Mouse (Mus musculus) C2C12 (cell line): ENCODE measurements at regions not wholly inside any gene's neighbourhood (a gene's known extent, or its start where the extent isn't known, plus 50 kb on each side); places are given as distances from the start of the nearest gene placed in this dataset.
A peak's percentile ranks its signal among the peaks of the same experiment; 100 is the strongest.

ENCODE experiments used
- H3K27me3 ChIP-seq: one replicate; pipeline ENCODE4 v1.6.1; 2011; ENCODE audit not compliant: control insufficient read depth, insufficient read depth, insufficient read length
- H3K36me3 ChIP-seq: one replicate; pipeline ENCODE4 v1.6.1; 2011; ENCODE audit not compliant: control insufficient read depth, insufficient read depth
- H3K4me3 ChIP-seq: one replicate; pipeline ENCODE4 v1.5.1; 2011; ENCODE audit warnings: mild to moderate bottlenecking, control low read depth; ENCODE audit not compliant: poor library complexity, insufficient read depth, severe bottlenecking
- H3K79me2 ChIP-seq: one replicate; pipeline ENCODE4 v1.6.1; 2011; ENCODE audit not compliant: control insufficient read depth, insufficient read depth
- H3K79me3 ChIP-seq: one replicate; pipeline ENCODE4 v1.6.1; 2011; ENCODE audit warnings: low read depth, control low read depth
- H3ac ChIP-seq: one replicate; pipeline ENCODE3; 2011; ENCODE audit warnings: low read depth; ENCODE audit not compliant: control insufficient read depth, insufficient read length
- CEBPB ChIP-seq: IDR thresholded peaks from one replicate; pipeline ENCODE4 v1.6.1; 2011; ENCODE audit warnings: low read depth, mild to moderate bottlenecking, control low read depth, moderate library complexity
- CTCF ChIP-seq: IDR thresholded peaks from one replicate; pipeline ENCODE4 v1.5.1; 2011; ENCODE audit not compliant: control insufficient read depth, insufficient read depth, insufficient read length
- FOSL1 ChIP-seq: IDR thresholded peaks from one replicate; pipeline ENCODE4 v1.8.0; 2011; ENCODE audit warnings: mild to moderate bottlenecking, low read length; ENCODE audit not compliant: poor library complexity, insufficient read depth, severe bottlenecking
- MAX ChIP-seq: IDR thresholded peaks from one replicate; pipeline ENCODE4 v1.6.1; 2011; ENCODE audit warnings: mild to moderate bottlenecking, control low read depth
- MYOD1 ChIP-seq: IDR thresholded peaks from one replicate; pipeline ENCODE4 v1.6.1; 2011; ENCODE audit warnings: low read depth; ENCODE audit not compliant: control insufficient read depth, insufficient read length
- MYOG ChIP-seq: IDR thresholded peaks from one replicate; pipeline ENCODE4 v1.6.1; 2011; ENCODE audit not compliant: control insufficient read depth, insufficient read length; ENCODE audit errors: extremely low read depth
- USF1 ChIP-seq: IDR thresholded peaks from one replicate; pipeline ENCODE4 v1.6.1; 2011; ENCODE audit warnings: low read depth, mild to moderate bottlenecking, control low read depth, moderate library complexity

DNA sequence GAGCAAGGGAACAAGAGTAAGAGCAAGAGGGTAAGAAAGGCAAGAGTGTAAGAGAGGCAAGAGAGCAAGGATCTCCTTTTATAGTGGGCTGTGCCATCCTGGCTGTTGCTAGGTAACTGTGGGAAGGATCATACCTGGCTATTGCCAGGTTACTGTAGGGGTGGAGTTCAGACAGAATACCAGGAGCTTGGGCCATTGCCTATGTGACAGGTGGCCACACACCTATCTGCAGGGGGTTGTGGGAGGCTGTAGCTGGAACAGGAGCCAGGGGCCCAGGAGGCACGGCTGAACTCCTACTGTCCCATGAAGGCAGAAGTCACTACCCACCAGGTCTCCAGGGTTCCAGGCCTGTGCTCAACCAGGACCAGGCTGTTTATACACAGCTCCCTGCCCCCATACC, 1149.0 kb downstream of the 9330182O14Rik start:
- TF ChIP-seq USF1: no peak
- no peak for TF ChIP-seq MYOG
- no peak for TF ChIP-seq CEBPB
- no peak for TF ChIP-seq MAX
- no peak for TF ChIP-seq FOSL1
- TF ChIP-seq CTCF: no peak
- no peak for TF ChIP-seq MYOD1
- Histone ChIP-seq H3K79me2 (no peaks in the 10 kb centered on the region), H3ac (no peak overlapping the region), H3K36me3 (no peaks in the 10 kb centered on the region), H3K4me3 (no peak overlapping the region), H3K79me3 (no peaks in the 10 kb centered on the region), H3K27me3 (no peaks in the 10 kb centered on the region)

DNA sequence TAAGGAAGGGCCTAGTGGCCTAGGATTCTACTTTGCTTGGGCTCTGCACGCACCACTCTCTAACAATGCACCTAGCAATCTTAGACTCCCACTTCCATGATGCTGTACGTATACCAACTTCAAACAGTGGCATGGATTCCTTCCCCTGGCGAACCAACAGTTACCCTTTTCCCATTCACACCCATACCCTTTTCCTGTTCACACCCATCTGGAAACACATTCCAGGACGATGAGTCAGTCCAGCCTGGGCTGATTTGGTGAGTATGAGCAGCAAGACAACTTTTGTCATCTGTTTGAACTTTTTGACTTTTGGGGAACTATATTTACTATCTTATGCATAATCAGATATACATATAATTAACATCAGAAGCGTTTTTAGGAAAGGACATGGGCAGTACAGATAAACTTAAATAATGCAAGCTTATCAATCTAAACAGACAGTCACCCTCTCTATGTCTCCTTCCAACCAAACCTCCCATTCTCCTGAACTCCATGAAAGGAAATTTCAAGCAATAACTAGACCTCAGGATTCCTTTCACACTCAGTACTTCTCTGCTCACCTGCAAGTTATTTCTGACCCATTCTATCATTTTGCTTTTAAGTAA, 1152.7 kb downstream of the 9330182O14Rik start:
- Histone ChIP-seq H3K4me3 (no peak overlapping the region), H3K36me3 (no peaks in the 10 kb centered on the region), H3K27me3 (no peaks in the 10 kb centered on the region), H3K79me3 (no peaks in the 10 kb centered on the region), H3K79me2 (no peaks in the 10 kb centered on the region), H3ac (no peak overlapping the region)
- TF ChIP-seq USF1 (no peak), FOSL1 (peak; percentile 73), CEBPB (no peak), CTCF (no peak), MAX (peak; percentile 89), MYOG (no peak), MYOD1 (no peak)

DNA sequence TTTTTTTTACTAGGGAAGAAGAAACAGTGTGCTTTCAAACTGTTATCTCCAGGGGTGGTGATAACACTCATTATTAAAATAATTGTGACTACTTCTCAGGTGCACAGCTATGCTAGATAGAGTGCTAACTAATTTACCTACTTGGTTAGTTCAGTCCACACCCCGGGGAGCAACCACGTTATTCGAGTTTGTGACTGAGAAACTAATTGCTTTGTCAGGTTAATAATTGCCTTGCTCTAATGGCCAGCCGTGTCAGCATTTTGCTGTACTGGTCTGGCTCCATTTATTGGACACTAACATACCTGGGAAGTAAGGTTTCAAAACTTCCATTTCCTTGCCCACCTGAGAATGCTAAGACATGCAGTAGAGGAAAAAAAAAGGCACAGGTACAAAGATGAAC, 1163.3 kb downstream of the 9330182O14Rik start:
- H3ac ChIP-seq: no peak overlapping the region
- no peaks in the 10 kb centered on the region for H3K36me3 ChIP-seq
- TF ChIP-seq USF1: no peak
- no peak for TF ChIP-seq MYOD1
- no peak for TF ChIP-seq MAX
- no peak for TF ChIP-seq MYOG
- TF ChIP-seq CEBPB: no peak
- TF ChIP-seq FOSL1: no peak
- no peak for TF ChIP-seq CTCF
- no peaks in the 10 kb centered on the region for H3K27me3 ChIP-seq
- H3K4me3 ChIP-seq: no peak overlapping the region
- H3K79me3 ChIP-seq: no peaks in the 10 kb centered on the region
- no peaks in the 10 kb centered on the region for H3K79me2 ChIP-seq

DNA sequence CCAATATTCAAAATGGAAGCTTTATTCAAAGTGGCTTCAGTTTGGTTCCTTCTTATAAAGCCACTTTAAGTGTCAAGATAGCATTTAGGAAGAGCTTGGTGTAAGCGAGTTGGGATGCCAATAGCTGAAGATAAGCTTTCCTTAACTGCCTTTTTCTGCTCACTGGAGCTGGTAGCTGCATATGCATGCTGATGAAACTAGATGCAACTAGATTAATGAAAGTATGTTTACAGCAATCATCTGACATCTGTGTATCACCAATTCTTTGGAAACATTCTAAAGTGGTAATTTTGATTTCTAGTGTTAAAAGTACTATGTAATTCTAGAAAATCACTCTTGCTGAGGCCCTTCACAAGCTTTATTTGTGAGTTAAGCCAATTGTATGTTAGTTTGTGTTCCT, 1172.5 kb downstream of the 9330182O14Rik start:
- Histone ChIP-seq H3K4me3 (no peak overlapping the region), H3K79me3 (no peaks in the 10 kb centered on the region), H3K27me3 (no peaks in the 10 kb centered on the region), H3K36me3 (no peaks in the 10 kb centered on the region), H3K79me2 (no peaks in the 10 kb centered on the region), H3ac (no peak overlapping the region)
- TF ChIP-seq MAX (no peak), MYOG (no peak), MYOD1 (no peak), CEBPB (no peak), CTCF (no peak), USF1 (no peak), FOSL1 (no peak)

DNA sequence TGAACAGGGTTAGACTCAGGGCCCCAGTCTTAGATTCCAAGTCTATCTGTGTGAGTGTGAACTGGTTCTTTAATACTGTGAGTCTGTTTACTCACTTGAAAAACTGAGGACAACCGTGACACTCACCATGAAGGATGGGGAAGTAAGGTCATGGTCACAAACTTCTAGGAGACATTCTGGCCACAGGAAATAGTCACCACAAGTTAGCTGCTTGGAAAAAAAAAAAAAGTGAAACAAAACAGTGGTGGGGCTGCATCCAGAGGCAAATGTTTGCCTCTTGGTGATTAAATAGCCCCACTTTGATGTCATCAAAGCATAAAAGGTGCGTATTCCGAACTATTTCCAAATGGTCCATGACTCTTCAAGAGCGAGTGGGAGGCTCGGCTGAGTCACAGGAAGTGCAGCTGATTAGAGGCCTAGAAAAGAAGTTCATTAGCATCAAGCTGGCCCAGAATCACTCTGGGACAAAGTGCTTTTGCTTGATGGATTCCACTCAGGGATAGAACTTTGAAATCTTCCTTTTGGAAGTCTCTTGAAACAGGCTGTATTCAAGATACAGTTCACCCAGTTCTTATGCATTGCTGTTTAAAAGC, 1177.7 kb downstream of the 9330182O14Rik start:
- no peak for TF ChIP-seq MAX
- no peak for TF ChIP-seq USF1
- TF ChIP-seq CEBPB: no peak
- no peak for TF ChIP-seq FOSL1
- TF ChIP-seq MYOD1: no peak
- Histone ChIP-seq H3K79me3 (no peaks in the 10 kb centered on the region), H3K27me3 (no peaks in the 10 kb centered on the region), H3K4me3 (no peak overlapping the region), H3K79me2 (no peaks in the 10 kb centered on the region), H3K36me3 (no peaks in the 10 kb centered on the region), H3ac (no peak overlapping the region)

DNA sequence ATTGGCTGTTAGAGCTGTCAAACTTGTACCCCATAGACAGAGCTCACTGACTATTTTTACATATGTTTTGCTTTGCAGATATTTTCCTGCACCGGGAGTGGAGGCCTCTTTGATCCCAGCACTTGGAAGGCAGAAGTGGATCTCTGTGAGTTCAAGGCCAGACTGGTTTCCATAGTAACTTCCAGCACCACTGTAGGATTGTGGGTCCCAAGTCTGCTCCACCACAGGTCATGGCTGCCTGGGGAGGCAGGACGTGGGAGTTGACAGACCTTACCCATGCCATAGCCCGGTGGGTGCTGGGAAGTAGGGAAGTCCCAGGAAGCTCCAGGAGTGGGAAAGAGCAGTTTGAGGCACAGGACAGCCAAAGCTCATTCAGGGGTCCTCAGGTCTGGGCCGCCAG, 1180.8 kb downstream of the 9330182O14Rik start:
- TF ChIP-seq FOSL1 (no peak), MAX (no peak), CEBPB (no peak), USF1 (no peak), CTCF (no peak), MYOG (no peak), MYOD1 (no peak)
- Histone ChIP-seq H3K4me3 (no peak overlapping the region), H3K79me3 (no peaks in the 10 kb centered on the region), H3ac (no peak overlapping the region), H3K36me3 (no peaks in the 10 kb centered on the region), H3K27me3 (no peaks in the 10 kb centered on the region), H3K79me2 (no peaks in the 10 kb centered on the region)
